Mouse (Mus musculus) bone marrow macrophage, adult 2 months (primary cell): ENCODE data around the gene Sult5a1.

Experiments used
- CTCF ChIP-seq: IDR thresholded peaks from 2 replicates; pipeline ENCODE4 v1.5.1; 2012; ENCODE audit warnings: low read depth, mild to moderate bottlenecking, low read length, moderate library complexity
- POLR2A ChIP-seq: IDR thresholded peaks from 2 replicates; pipeline ENCODE4 v1.6.1; 2012; ENCODE audit warnings: mild to moderate bottlenecking, low read depth, low read length, borderline replicate concordance

DNA sequence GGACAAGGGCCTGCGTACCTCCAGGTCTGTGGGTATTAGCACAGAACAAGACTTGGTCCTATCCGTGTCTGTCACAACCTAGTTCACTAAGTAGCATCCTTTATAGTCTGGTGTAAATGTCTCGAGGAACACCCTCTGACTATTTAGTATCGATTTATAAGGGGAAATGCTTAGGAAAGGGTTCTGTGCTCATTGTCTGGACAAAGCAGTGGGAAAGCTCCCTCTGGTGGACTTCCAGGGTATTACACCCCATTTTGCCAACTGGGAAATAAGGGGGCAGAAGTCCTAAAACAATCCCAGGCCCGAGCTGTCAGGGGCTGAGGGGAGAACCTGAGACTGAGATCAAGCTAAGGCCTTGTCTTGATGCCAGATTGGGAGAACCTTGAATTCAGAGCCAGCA lies 44.2 kb upstream of the Sult5a1 start:
- TF ChIP-seq POLR2A: no peak
- peak; percentile 55 for TF ChIP-seq CTCF
